Mouse (Mus musculus) central nervous system, embryonic 18 days (tissue): ENCODE measurements around the gene Baiap2l2. TPM values are rescaled to one million over a fixed set of nuclear protein-coding genes. Genes with fewer than 3 reads are reported as not detected.

ENCODE experiments used
- polyA plus RNA-seq: library from polyadenylated mRNA; depleted of rRNA; stranded (reverse); fragments of >200 nt; gene quantifications from 2 replicates; pipeline ENCODE4 v1.2.3, GENCODE M21; 2012; rRNA removed

The Baiap2l2 gene
- 4.0 and 5.5 TPM in 2 replicates for polyA plus RNA-seq

DNA sequence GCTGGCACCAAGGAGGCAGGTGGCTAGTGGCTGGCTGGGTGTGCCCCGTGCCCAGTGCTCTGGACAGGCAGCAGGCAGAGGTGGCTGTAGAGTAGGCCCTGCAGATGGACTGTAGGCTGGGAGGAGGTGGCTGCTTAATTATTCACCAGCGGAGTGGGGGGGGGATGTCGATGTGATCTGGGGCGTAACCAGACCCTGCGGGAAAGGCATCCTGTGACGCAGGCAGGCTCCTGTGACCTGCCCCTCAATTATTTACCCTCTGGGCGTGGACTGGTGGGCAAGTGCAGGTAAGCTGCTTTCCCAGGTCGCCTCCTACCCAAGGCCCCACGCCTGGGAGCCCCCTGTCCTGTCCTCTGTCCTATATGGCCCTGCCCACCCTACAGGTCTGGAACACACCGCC is at the start of gene Baiap2l2:
Gene Baiap2l2, minus strand, starts transcription at position 139 of the 400 bp plus-strand sequence.

DNA sequence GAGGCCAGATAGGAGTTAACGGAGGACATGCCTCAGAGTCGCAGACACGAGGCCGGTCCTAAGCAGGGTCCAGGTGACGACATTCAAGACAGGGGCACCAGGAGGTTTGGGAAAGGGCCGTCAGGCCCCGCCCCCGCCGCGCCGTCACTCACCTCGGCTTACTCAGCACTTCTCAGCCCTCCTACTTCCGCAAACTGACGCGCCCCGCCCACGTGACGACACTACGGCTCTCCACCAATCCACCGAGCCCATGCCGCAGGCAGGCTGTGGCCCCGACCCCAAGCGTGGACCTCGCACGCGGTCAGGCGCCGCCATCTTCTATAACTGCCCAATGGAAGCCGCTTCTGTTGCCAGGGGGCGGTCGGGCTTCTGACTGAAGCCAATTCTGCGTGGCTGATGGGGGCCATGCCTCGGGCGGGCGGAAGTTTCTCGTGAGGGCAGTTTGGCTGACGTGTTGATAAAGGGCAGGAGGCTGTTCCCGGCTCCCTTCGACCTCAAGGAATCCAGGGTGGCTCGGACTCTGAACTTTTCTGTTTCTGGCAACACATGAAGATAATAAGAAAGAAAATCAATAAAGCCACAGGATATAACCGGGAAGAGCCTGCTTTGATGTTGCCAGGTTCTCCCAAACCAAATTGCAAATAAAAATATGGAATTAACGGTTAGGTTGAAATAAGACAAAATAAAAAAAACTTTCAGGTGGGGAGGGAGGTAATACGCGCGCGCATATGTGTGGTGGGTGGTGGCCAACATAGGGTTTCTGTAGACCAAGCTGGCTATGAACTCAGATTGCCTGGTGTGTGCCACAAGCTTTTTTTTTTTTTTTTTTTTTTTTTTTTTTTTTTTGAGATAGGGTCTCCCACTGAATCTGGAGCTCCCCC is 43.0 kb upstream of the Baiap2l2 start, which contains the start of gene Pla2g6:
Gene Pla2g6, minus strand, starts transcription at position 333 of the 881 bp plus-strand sequence.

DNA sequence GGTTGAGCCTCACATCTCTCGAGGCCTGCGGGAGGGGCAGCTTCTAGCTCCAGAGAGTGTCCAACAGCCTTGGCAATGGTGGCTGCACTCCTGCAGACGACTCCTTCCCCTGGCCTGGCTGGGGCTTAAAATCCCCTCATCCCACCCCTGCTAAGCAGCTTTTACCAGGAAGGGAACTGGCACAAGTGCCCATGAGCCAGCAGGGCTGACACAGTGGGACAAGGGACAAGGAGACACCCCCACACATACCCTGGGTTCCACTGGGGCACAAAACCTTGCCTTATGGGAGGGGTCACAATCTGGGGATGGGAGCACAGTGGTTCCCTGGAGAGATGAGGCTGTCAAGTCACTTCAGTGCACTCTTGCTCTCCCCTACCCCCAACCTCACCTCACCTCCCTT is 30.7 kb downstream of the Baiap2l2 start, which contains the start of gene Slc16a8:
Gene Slc16a8, minus strand, starts transcription at position 101 of the 400 bp plus-strand sequence.

DNA sequence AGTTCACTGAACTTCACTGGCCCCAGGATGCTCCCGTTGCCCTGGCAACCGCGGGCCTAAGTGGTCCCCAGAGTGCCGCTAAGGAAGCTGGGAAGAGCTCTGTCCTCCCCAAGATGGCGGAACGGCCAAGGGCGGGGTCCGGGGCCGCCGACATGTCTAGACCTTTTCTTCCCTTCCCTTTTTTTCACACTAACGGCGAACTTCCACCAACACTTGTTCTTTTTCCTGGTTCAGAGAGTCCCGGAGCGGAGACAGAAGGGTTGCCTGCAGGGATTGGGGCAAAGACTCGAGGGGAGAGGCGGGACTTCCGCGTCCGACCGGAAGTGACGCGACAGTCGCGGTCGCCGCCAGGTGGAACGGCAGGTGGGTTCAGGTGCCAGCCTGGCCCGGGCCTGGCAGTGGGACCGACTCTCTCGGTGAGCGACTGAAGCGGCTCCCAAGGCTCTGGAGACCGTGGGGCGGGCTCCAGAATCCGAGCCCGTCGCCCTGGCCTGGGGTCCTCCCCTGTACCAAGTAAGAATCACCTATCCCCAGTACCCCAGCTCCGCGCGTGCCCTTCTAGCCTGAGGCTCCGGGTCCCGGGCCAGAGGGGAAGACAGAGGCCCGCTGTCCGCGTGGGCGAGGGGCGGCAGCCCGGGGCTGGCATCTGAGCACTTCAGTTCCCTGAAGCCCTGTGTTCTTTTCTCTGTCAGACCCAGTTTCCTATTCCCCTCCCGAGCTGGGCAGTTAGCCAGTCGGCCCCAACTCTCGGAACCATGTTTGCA is 56.1 kb downstream of the Baiap2l2 start, which contains the start of the genes Pick1 and Gm49486:
Gene Pick1, plus strand, starts transcription at position 116 of the 764 bp plus-strand sequence.
Gene Gm49486, plus strand, starts transcription at position 334 of the 764 bp plus-strand sequence.

Other genes with a start within 250 kb of the Baiap2l2 start
- gene Galr3, start 243.7 kb downstream of the Baiap2l2 start, polyA plus RNA-seq, result 0.23 and 0.38 TPM in 2 replicates
- 49.4 and 57.3 TPM in 2 replicates for gene Ankrd54, start 222.6 kb downstream of the Baiap2l2 start, polyA plus RNA-seq
- 154 and 158 TPM in 2 replicates for gene Eif3l, start 210.4 kb downstream of the Baiap2l2 start, polyA plus RNA-seq
- gene Micall1, start 176.6 kb downstream of the Baiap2l2 start, polyA plus RNA-seq, result 27.8 and 34.1 TPM in 2 replicates
- 200 and 225 TPM in 2 replicates for gene Polr2f, start 144.5 kb downstream of the Baiap2l2 start, polyA plus RNA-seq
- 15.0 and 16.4 TPM in 2 replicates for gene 1700088E04Rik, start 144.3 kb downstream of the Baiap2l2 start, polyA plus RNA-seq
- gene Sox10, start 120.3 kb downstream of the Baiap2l2 start, polyA plus RNA-seq, result 15.4 and 21.4 TPM in 2 replicates
- gene Pick1, start 56.4 kb downstream of the Baiap2l2 start, polyA plus RNA-seq, result 112 and 114 TPM in 2 replicates
- gene Gm49486, start 56.1 kb downstream of the Baiap2l2 start, polyA plus RNA-seq, result 1.9 and 2.0 TPM in 2 replicates
- 0.23 and 0.49 TPM in 2 replicates for gene Slc16a8, start 30.8 kb downstream of the Baiap2l2 start, polyA plus RNA-seq
- gene Pla2g6, start 42.9 kb upstream of the Baiap2l2 start, polyA plus RNA-seq, result 75.7 and 84.5 TPM in 2 replicates
- gene Maff, start 61.1 kb upstream of the Baiap2l2 start, polyA plus RNA-seq, result 3.0 and 3.8 TPM in 2 replicates
- 41.0 and 46.1 TPM in 2 replicates for gene Tmem184b, start 118.0 kb upstream of the Baiap2l2 start, polyA plus RNA-seq
- gene Csnk1e, start 170.0 kb upstream of the Baiap2l2 start, polyA plus RNA-seq, result 296 and 357 TPM in 2 replicates
- gene Kcnj4, start 219.7 kb upstream of the Baiap2l2 start, polyA plus RNA-seq, result 4.9 and 7.1 TPM in 2 replicates
- gene Kdelr3, start 230.9 kb upstream of the Baiap2l2 start, polyA plus RNA-seq, result 4.6 and 9.2 TPM in 2 replicates